Mouse (Mus musculus) kidney, postnatal 14 days (tissue): ENCODE measurements at regions not wholly inside any gene's neighbourhood (a gene's known extent, or its start where the extent isn't known, plus 50 kb on each side); places are given as distances from the start of the nearest gene placed in this dataset.
A peak's percentile ranks its signal among the peaks of the same experiment; 100 is the strongest.

Experiments
- DNase-seq: peaks from one replicate; pipeline ENCODE4 v3.0.0; 2022; ENCODE audit warnings: mixed read lengths

- no peak for DNase-seq
Observed at GRCm38 (mm10) chr13:60004611-60005010, 172.6 kb downstream of the Gas1 start.

GRCm38 (mm10) chr13:60002098-60002497 lies 175.1 kb downstream of the Gas1 start:
- no peak for DNase-seq

- DNase-seq: no peak
Observed at GRCm38 (mm10) chr13:60001637-60002036, 175.5 kb downstream of the Gas1 start.

GRCm38 (mm10) chr13:60000618-60001347 lies 176.4 kb downstream of the Gas1 start:
- DNase-seq: no peak

- DNase-seq: no peak
Observed at GRCm38 (mm10) chr13:59997431-59997830, 174.5 kb upstream of the Tut7 start.

- DNase-seq: no peak
Observed at GRCm38 (mm10) chr13:59996146-59996814, 173.3 kb upstream of the Tut7 start.

GRCm38 (mm10) chr13:59992780-59993501 lies 170.0 kb upstream of the Tut7 start:
- no peak for DNase-seq

GRCm38 (mm10) chr13:59992346-59992745 lies 169.4 kb upstream of the Tut7 start:
- no peak for DNase-seq

- DNase-seq: peak; percentile 19
Observed at GRCm38 (mm10) chr13:59990402-59991280, 167.7 kb upstream of the Tut7 start.

- no peak for DNase-seq
Observed at GRCm38 (mm10) chr13:59988393-59988965, 165.5 kb upstream of the Tut7 start.

- no peak for DNase-seq
Observed at GRCm38 (mm10) chr13:59976425-59976824, 153.5 kb upstream of the Tut7 start.

- DNase-seq: no peak
Observed at GRCm38 (mm10) chr13:59972093-59972427, 149.1 kb upstream of the Tut7 start.

- DNase-seq: peak; percentile 46
Observed at GRCm38 (mm10) chr13:59971231-59972092, 148.5 kb upstream of the Tut7 start.

- no peak for DNase-seq
Observed at GRCm38 (mm10) chr13:59970430-59970829, 147.5 kb upstream of the Tut7 start.

- no peak for DNase-seq
Observed at GRCm38 (mm10) chr13:59969484-59969883, 146.5 kb upstream of the Tut7 start.

- DNase-seq: no peak
Observed at GRCm38 (mm10) chr13:59968584-59969240, 145.8 kb upstream of the Tut7 start.

GRCm38 (mm10) chr13:59966535-59967255 lies 143.7 kb upstream of the Tut7 start:
- no peak for DNase-seq

- DNase-seq: no peak
Observed at GRCm38 (mm10) chr13:59964981-59965380, 142.0 kb upstream of the Tut7 start.

GRCm38 (mm10) chr13:59962676-59963664 lies 140.0 kb upstream of the Tut7 start:
- no peak for DNase-seq
